Mouse (Mus musculus): ENCODE measurements at regions not wholly inside any gene's neighbourhood (a gene's known extent, or its start where the extent isn't known, plus 50 kb on each side); places are given as distances from the start of the nearest gene placed in this dataset.
"Not testable (repeated sequence)": the region's sequence is repeated elsewhere in the genome, so short reads cannot be mapped to it uniquely, and the experiment has no call there.

- Histone ChIP-seq H3K9ac (replicated peaks; ENCODE audit: low read length, poor library complexity, severe bottlenecking) (no peak overlapping the region), H3K27me3 (ENCODE audit: insufficient read depth, low read length) (no peaks in the 10 kb centered on the region), H3K9me3 (ENCODE audit: low read length) (no peaks in the 10 kb centered on the region), H3K4me3 (ENCODE audit: low read depth, low read length) (no peak overlapping the region), H3K36me3 (ENCODE audit: insufficient read depth, low read length) (no peaks in the 10 kb centered on the region), H3K4me1 (ENCODE audit: insufficient read depth, low read length) (no peaks in the 10 kb centered on the region), H3K27ac (ENCODE audit: low read depth, low read length) (no peak overlapping the region), H3K4me2 (ENCODE audit: low read depth, low read length, poor library complexity, severe bottlenecking) (no peak overlapping the region)
- TF ChIP-seq CTCF (IDR thresholded peaks at IDR 0.05) = peak; percentile 36
- WGBS = 55% methylated on average over 3 of the region's 3 CpGs
- ATAC-seq (ENCODE audit: low FRiP score) = no peak
- no peak for DNase-seq (ENCODE audit: low spot score)
Observed at GRCm38 (mm10) chr14:52580319-52580718, 84.8 kb upstream of the Olfr1507 start.

GRCm38 (mm10) chr14:52566920-52567319, 71.4 kb upstream of the Olfr1507 start:
- H3K27me3 ChIP-seq (ENCODE audit: insufficient read depth, low read length) = no peaks in the 10 kb centered on the region

GRCm38 (mm10) chr14:52565606-52566005, 70.1 kb upstream of the Olfr1507 start:
- H3K4me3 ChIP-seq (ENCODE audit: low read depth, low read length) = no peak overlapping the region
- no peak overlapping the region for H3K9ac ChIP-seq (replicated peaks; ENCODE audit: low read length, poor library complexity, severe bottlenecking)
- 67% methylated on average over 4 of the region's 4 CpGs for WGBS
- H3K27me3 ChIP-seq (ENCODE audit: insufficient read depth, low read length) = no peaks in the 10 kb centered on the region
- no peak for TF ChIP-seq CTCF (IDR thresholded peaks at IDR 0.05)
- 0 out of 2 replicates have a peak, but pooled peaks cover 2% of the 10 kb centered on the region for H3K9me3 ChIP-seq (ENCODE audit: low read length)
- ATAC-seq (ENCODE audit: low FRiP score) (no peak), DNase-seq (ENCODE audit: low spot score) (no peak)
- H3K4me2 ChIP-seq (ENCODE audit: low read depth, low read length, poor library complexity, severe bottlenecking) = no peak overlapping the region
- no peak overlapping the region for H3K27ac ChIP-seq (ENCODE audit: low read depth, low read length)
- H3K36me3 ChIP-seq (ENCODE audit: insufficient read depth, low read length) = no peaks in the 10 kb centered on the region
- no peaks in the 10 kb centered on the region for H3K4me1 ChIP-seq (ENCODE audit: insufficient read depth, low read length)

More at GRCm38 (mm10) chr14:52566920-52567319, 71.4 kb upstream of the Olfr1507 start:
- H3K9me3 ChIP-seq (ENCODE audit: low read length) = 0 out of 2 replicates have a peak, but pooled peaks cover 2% of the 10 kb centered on the region
- 86% methylated on average over 5 of the region's 5 CpGs for WGBS
- DNase-seq (ENCODE audit: low spot score) (no peak), ATAC-seq (ENCODE audit: low FRiP score) (no peak)
- H3K27ac ChIP-seq (ENCODE audit: low read depth, low read length) = no peak overlapping the region
- TF ChIP-seq CTCF (IDR thresholded peaks at IDR 0.05) = no peak
- no peaks in the 10 kb centered on the region for H3K4me1 ChIP-seq (ENCODE audit: insufficient read depth, low read length)
- no peak overlapping the region for H3K4me2 ChIP-seq (ENCODE audit: low read depth, low read length, poor library complexity, severe bottlenecking)
- no peak overlapping the region for H3K4me3 ChIP-seq (ENCODE audit: low read depth, low read length)
- no peaks in the 10 kb centered on the region for H3K36me3 ChIP-seq (ENCODE audit: insufficient read depth, low read length)
- no peak overlapping the region for H3K9ac ChIP-seq (replicated peaks; ENCODE audit: low read length, poor library complexity, severe bottlenecking)

GRCm38 (mm10) chr14:52556340-52556739, 60.8 kb upstream of the Olfr1507 start:
- not testable (repeated sequence) for H3K4me3 ChIP-seq (ENCODE audit: low read depth, low read length); H3K9me3 ChIP-seq (ENCODE audit: low read length); H3K9ac ChIP-seq (replicated peaks; ENCODE audit: low read length, poor library complexity, severe bottlenecking); DNase-seq (ENCODE audit: low spot score); H3K27me3 ChIP-seq (ENCODE audit: insufficient read depth, low read length); H3K4me2 ChIP-seq (ENCODE audit: low read depth, low read length, poor library complexity, severe bottlenecking); H3K4me1 ChIP-seq (ENCODE audit: insufficient read depth, low read length); ATAC-seq (ENCODE audit: low FRiP score); H3K36me3 ChIP-seq (ENCODE audit: insufficient read depth, low read length); H3K27ac ChIP-seq (ENCODE audit: low read depth, low read length)
- 89% methylated on average over 13 of the region's 13 CpGs for WGBS

- H3K27me3 ChIP-seq (ENCODE audit: insufficient read depth, low read length) = no peaks in the 10 kb centered on the region
- H3K4me1 ChIP-seq (ENCODE audit: insufficient read depth, low read length) = no peaks in the 10 kb centered on the region
- no peaks in the 10 kb centered on the region for H3K36me3 ChIP-seq (ENCODE audit: insufficient read depth, low read length)
- no peak for TF ChIP-seq CTCF (IDR thresholded peaks at IDR 0.05)
- no peak overlapping the region for H3K4me2 ChIP-seq (ENCODE audit: low read depth, low read length, poor library complexity, severe bottlenecking)
- DNase-seq (ENCODE audit: low spot score) (no peak), ATAC-seq (ENCODE audit: low FRiP score) (no peak)
- H3K9ac ChIP-seq (replicated peaks; ENCODE audit: low read length, poor library complexity, severe bottlenecking) = no peak overlapping the region
- H3K27ac ChIP-seq (ENCODE audit: low read depth, low read length) = no peak overlapping the region
- no peak overlapping the region for H3K4me3 ChIP-seq (ENCODE audit: low read depth, low read length)
- H3K9me3 ChIP-seq (ENCODE audit: low read length) = no peaks in the 10 kb centered on the region
Observed at GRCm38 (mm10) chr14:52553399-52553798, 57.9 kb upstream of the Olfr1507 start.

GRCm38 (mm10) chr14:52547933-52548332, 52.4 kb upstream of the Olfr1507 start:
- Histone ChIP-seq H3K27me3 (ENCODE audit: insufficient read depth, low read length) (no peaks in the 10 kb centered on the region), H3K4me1 (ENCODE audit: insufficient read depth, low read length) (no peaks in the 10 kb centered on the region), H3K9ac (replicated peaks; ENCODE audit: low read length, poor library complexity, severe bottlenecking) (no peak overlapping the region), H3K27ac (ENCODE audit: low read depth, low read length) (no peak overlapping the region), H3K4me3 (ENCODE audit: low read depth, low read length) (no peak overlapping the region), H3K4me2 (ENCODE audit: low read depth, low read length, poor library complexity, severe bottlenecking) (no peak overlapping the region), H3K36me3 (ENCODE audit: insufficient read depth, low read length) (no peaks in the 10 kb centered on the region), H3K9me3 (ENCODE audit: low read length) (no peaks in the 10 kb centered on the region)
- ATAC-seq (ENCODE audit: low FRiP score) (peak; percentile 72; the same call in 1 of the 2 replicates), DNase-seq (ENCODE audit: low spot score) (no peak)
- WGBS = 60% methylated on average over 1 of the region's 1 CpGs
- peak; percentile 23; the same call in 1 of the 2 replicates for TF ChIP-seq CTCF (IDR thresholded peaks at IDR 0.05)

Measured in midbrain, postnatal 0 days (tissue).